Mouse (Mus musculus) kidney, adult 2 months (tissue): ENCODE results near the gene Ncor2. TPM values are rescaled to one million over a fixed set of nuclear protein-coding genes. Genes with fewer than 3 reads are reported as not detected.

Source experiments
- DNase-seq: peaks from one replicate; pipeline ENCODE4 v3.0.0; 2021
- H3K27ac ChIP-seq: fragments of 200-500 bp; 2 replicates; pipeline ENCODE4 v1.5.1; 2012; ENCODE audit warnings: low read depth, low read length, control low read depth, inconsistent platforms; ENCODE audit not compliant: insufficient read depth
- H3K27me3 ChIP-seq: fragments of 200-500 bp; replicated peaks from 2 replicates; pipeline ENCODE4 v1.6.1; 2012; ENCODE audit warnings: mild to moderate bottlenecking, moderate library complexity, low read length, inconsistent platforms; ENCODE audit not compliant: control insufficient read depth, insufficient read depth
- H3K36me3 ChIP-seq: fragments of 200-500 bp; 2 replicates; pipeline ENCODE4 v1.6.1; 2012; ENCODE audit warnings: mild to moderate bottlenecking, moderate library complexity, low read length, inconsistent platforms; ENCODE audit not compliant: control insufficient read depth, insufficient read depth
- H3K4me1 ChIP-seq: fragments of 200-500 bp; 2 replicates; pipeline ENCODE4 v1.6.1; 2011; ENCODE audit warnings: low read length; ENCODE audit not compliant: control insufficient read depth, insufficient read depth
- H3K4me3 ChIP-seq: fragments of 200-500 bp; 2 replicates; pipeline ENCODE4 v1.5.1; 2011; ENCODE audit warnings: mild to moderate bottlenecking, low read depth, low read length, control low read depth; ENCODE audit not compliant: insufficient read depth
- CTCF ChIP-seq: fragments of 200-500 bp; conservative IDR thresholded peaks from 2 replicates; pipeline ENCODE4 v1.5.1; 2011; ENCODE audit warnings: low read depth, mild to moderate bottlenecking, control low read depth, low read length, moderate library complexity, mixed read lengths; ENCODE audit not compliant: insufficient read depth, insufficient read length
- POLR2A ChIP-seq: fragments of 200-500 bp; IDR thresholded peaks from one replicate; pipeline ENCODE4 v1.6.1; 2011; ENCODE audit warnings: low read depth, low read length, control low read depth
- WGBS: fragments of 180-500 bp; shearing (Covaris S2); methylation state at CpG from one replicate; pipeline ENCODE4 v1.1.7; 2018; 5-methylcytosine and 5-hydroxymethylcytosine counted together
- polyA plus RNA-seq: library from polyadenylated mRNA; depleted of rRNA; stranded (reverse); fragments of >200 nt; gene quantifications from 2 replicates; pipeline ENCODE4 v1.2.3, GENCODE M21; 2012

Ncor2 gene
- polyA plus RNA-seq, 1 experiment: 38.8 TPM

- DNase-seq: no peak
- no peak; the same call in 1 of the 2 replicates for TF ChIP-seq CTCF
- TF ChIP-seq POLR2A: no peak
- no peak overlapping the region for H3K27ac ChIP-seq
- H3K4me3 ChIP-seq: no peak overlapping the region
- 75% methylated on average over 5 of the region's 5 CpGs for WGBS
- no peaks in the 10 kb centered on the region for H3K36me3 ChIP-seq
- H3K4me1 ChIP-seq: peaks cover 25% of the 10 kb centered on the region
- no peaks in the 10 kb centered on the region for H3K27me3 ChIP-seq
These were observed 100.8 kb downstream of the Ncor2 start for GRCm38 (mm10) chr5:125078220-125078619.

GRCm38 (mm10) chr5:125076183-125076582 lies 102.8 kb downstream of the Ncor2 start:
- Histone ChIP-seq H3K36me3 (no peaks in the 10 kb centered on the region), H3K4me3 (no peak overlapping the region), H3K27me3 (no peaks in the 10 kb centered on the region), H3K27ac (no peak overlapping the region), H3K4me1 (peaks cover 15% of the 10 kb centered on the region)
- DNase-seq: no peak
- 74% methylated on average over 9 of the region's 9 CpGs for WGBS
- TF ChIP-seq CTCF (no peak), POLR2A (no peak)

GRCm38 (mm10) chr5:125074571-125075171 lies 104.3 kb downstream of the Ncor2 start:
- DNase-seq: peak; percentile 76
- peaks cover 8% of the 10 kb centered on the region for H3K4me1 ChIP-seq
- 38% methylated on average over 10 of the region's 10 CpGs for WGBS
- 0 out of 2 replicates have a peak, but pooled peaks have one; percentile 17 for TF ChIP-seq CTCF
- TF ChIP-seq POLR2A: no peak
- no peaks in the 10 kb centered on the region for H3K27me3 ChIP-seq
- H3K4me3 ChIP-seq: no peak overlapping the region
- no peaks in the 10 kb centered on the region for H3K36me3 ChIP-seq
- H3K27ac ChIP-seq: no peak overlapping the region

GRCm38 (mm10) chr5:125073896-125074295 lies 105.1 kb downstream of the Ncor2 start:
- H3K4me3 ChIP-seq: no peak overlapping the region
- no peak for DNase-seq
- no peaks in the 10 kb centered on the region for H3K27me3 ChIP-seq
- peaks cover 12% of the 10 kb centered on the region for H3K4me1 ChIP-seq
- no peak overlapping the region for H3K27ac ChIP-seq
- no peak for TF ChIP-seq POLR2A
- TF ChIP-seq CTCF: no peak
- no peaks in the 10 kb centered on the region for H3K36me3 ChIP-seq
- WGBS: 71% methylated on average over 8 of the region's 8 CpGs

DNA sequence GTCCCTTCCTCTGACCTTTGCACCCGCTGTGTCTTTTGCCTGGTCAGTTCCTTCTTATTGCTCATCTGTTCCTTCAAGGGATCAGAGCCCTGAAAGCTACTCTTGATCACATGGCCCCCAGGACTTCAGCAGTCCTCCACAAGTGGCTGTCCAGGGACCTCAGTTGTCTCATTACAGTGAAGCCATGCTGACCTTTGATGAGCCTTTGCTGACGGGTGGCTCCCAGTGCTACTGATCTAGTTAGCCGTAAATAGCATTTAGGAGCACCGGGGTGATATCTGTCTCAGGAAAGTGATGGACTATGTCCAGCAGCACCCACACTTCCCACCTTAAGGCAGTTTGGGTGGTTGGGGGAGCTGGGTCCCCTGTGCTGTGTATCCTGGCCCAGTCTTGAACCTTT lies 105.7 kb downstream of the Ncor2 start:
- TF ChIP-seq POLR2A: no peak
- Histone ChIP-seq H3K4me3 (no peak overlapping the region), H3K36me3 (no peaks in the 10 kb centered on the region), H3K4me1 (peaks cover 12% of the 10 kb centered on the region), H3K27me3 (no peaks in the 10 kb centered on the region), H3K27ac (no peak overlapping the region)
- DNase-seq: no peak
- WGBS: 84% methylated on average over 4 of the region's 4 CpGs

DNA sequence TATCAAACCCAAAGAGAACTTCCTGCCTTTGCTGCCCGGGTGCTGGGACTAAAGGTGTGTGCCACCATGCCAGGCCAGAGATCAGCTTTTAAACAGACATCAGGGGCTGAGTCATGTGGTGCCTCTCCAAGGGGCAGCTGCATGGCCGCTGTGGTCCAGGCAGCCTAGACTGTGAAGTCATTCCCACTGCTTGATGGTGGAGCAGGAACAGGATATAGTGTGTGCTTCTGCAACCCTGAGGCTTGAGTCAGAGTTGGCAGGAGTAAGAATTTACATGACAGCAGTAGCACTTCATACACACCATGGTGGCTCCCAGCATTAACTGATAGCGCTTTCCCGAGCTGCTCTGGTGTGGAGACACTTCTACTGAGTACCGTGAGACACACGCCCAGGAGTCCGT lies 106.6 kb downstream of the Ncor2 start:
- H3K27ac ChIP-seq: no peak overlapping the region
- no peaks in the 10 kb centered on the region for H3K36me3 ChIP-seq
- WGBS: 62% methylated on average over 7 of the region's 7 CpGs
- no peaks in the 10 kb centered on the region for H3K27me3 ChIP-seq
- DNase-seq: no peak
- peaks cover 12% of the 10 kb centered on the region for H3K4me1 ChIP-seq
- TF ChIP-seq POLR2A (no peak), CTCF (no peak)
- no peak overlapping the region for H3K4me3 ChIP-seq

DNA sequence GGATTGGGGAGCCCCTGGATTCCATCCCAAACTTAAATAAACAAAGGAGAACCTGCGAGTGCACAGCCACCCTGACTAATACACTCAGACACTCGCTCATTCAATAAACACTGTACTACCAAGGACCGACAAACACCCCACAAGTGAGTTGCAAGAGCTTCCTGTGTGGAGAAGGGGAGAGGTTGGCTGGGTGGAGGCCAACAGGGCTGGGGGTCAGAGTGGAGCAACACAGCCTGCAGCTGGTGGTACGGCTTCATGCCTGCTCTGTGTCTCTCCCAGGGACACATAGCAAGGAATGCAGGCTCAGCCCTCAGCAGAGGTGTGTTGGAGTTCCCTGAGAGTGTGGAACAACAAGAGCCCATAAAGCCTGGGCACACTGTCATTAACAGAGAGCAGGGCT lies 107.1 kb downstream of the Ncor2 start:
- Histone ChIP-seq H3K36me3 (no peaks in the 10 kb centered on the region), H3K27me3 (no peaks in the 10 kb centered on the region), H3K4me3 (no peak overlapping the region), H3K4me1 (peaks cover 12% of the 10 kb centered on the region), H3K27ac (no peak overlapping the region)
- TF ChIP-seq POLR2A: no peak
- TF ChIP-seq CTCF: no peak
- DNase-seq: peak; percentile 48
- WGBS: 61% methylated on average over 4 of the region's 4 CpGs

DNA sequence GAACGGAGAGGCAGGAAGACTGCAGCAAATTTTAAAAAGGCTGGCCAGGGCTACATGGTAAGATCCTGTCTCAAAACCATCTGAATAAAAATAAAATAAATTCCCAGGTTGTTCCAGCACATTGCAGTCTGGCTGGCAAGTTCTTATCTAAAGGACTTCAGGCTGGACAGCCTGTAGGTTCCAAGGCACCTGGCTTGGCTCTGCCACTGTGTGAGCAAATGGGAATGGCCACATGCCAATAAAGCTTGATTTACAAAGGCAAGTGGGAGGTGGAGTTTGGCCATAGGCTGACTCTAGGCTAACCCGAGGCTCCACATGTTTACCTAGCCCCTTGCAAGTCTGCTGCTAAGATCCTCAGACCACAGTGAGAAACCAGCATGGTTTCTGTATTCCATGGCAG lies 108.6 kb downstream of the Ncor2 start:
- Histone ChIP-seq H3K27ac (0 out of 2 replicates have a peak overlapping the region, but pooled peaks have one; percentile 27), H3K4me1 (peaks cover 12% of the 10 kb centered on the region), H3K27me3 (no peaks in the 10 kb centered on the region), H3K36me3 (no peaks in the 10 kb centered on the region; the same call in 1 of the 2 replicates), H3K4me3 (no peak overlapping the region)
- 33% methylated on average over 2 of the region's 2 CpGs for WGBS
- peak; percentile 81 for DNase-seq
- TF ChIP-seq POLR2A (no peak), CTCF (no peak)
